Mouse (Mus musculus) splenic B cell, adult 2 months (primary cell): ENCODE results near the gene Rpl41.

ENCODE experiments used
- DNase-seq: peaks from one replicate; pipeline ENCODE4 v3.0.0-alpha.2; 2011; ENCODE audit warnings: low read depth, low spot score
- H3K27me3 ChIP-seq: 2 replicates; pipeline ENCODE4 v1.6.1; 2012; ENCODE audit warnings: mild to moderate bottlenecking, low read length, moderate library complexity, mixed read lengths; ENCODE audit not compliant: control insufficient read depth, poor library complexity, insufficient read depth, severe bottlenecking
- H3K36me3 ChIP-seq: 2 replicates; pipeline ENCODE4 v1.6.1; 2012; ENCODE audit warnings: mild to moderate bottlenecking, low read length, moderate library complexity, mixed read lengths; ENCODE audit not compliant: control insufficient read depth, poor library complexity, insufficient read depth, severe bottlenecking

Rpl41 gene

DNA sequence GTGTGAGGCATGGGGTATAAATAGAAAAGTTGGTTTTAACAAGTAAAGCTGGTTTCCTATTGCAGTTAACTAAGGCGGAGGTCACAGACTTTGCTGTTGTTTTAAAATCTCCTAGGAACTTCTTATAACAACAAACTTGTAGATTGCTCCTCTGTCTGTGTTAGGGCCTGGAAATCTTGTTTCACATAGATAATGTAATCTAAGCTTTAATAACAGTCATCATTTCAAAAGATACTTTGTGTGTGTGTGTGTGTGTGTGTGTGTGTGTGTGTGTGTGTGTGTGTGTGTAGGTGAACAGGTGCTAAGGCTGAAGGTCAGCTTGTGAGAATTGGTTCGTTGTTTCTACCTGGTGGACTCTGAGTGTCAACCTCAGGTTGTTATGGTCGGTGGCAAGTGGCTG is 45.1 kb downstream of the Rpl41 start:
- no peaks in the 10 kb centered on the region for H3K36me3 ChIP-seq
- H3K27me3 ChIP-seq: no peaks in the 10 kb centered on the region
- no peak for DNase-seq

DNA sequence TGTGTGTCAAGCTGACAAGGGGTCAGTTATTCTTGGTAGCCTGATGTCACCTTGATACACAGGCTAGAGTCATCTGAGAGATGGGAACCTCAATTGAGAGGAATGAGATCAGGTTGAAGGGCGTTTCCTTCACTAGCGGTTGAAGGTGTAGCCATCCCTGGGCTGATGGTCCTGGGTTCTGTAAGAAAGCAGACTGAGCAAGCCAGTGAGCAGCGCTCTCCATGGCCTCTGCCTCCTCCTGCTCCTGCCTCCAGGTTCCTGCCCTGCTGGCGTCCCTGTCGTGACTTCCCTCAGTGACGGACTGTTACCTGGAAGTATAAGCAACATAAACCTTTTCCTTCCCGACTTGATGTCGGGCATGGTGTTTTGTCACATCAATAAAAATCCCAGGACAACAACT is 45.6 kb downstream of the Rpl41 start:
- DNase-seq: no peak
- Histone ChIP-seq H3K27me3 (no peaks in the 10 kb centered on the region), H3K36me3 (no peaks in the 10 kb centered on the region)

DNA sequence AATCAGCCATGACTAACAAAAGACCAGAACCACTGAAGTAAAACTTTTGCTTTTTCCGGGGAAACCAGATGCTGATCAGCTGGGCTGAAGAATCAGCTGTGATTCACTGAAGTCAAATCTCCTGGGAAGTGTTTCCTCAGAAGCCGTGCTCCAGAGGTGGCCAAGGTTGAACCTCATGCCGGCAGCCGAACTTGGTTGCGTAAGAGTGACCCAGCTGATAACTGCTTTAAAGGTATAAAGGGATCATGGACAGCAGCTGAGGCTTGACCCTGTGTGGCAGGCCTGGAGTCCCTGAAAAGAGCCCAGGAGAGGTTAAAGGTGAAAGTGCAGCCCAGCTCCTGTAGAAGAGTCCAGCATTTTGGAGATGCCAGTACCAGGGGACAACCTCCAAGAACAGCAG is 46.8 kb downstream of the Rpl41 start:
- no peak for DNase-seq
- Histone ChIP-seq H3K36me3 (no peaks in the 10 kb centered on the region), H3K27me3 (no peaks in the 10 kb centered on the region)

DNA sequence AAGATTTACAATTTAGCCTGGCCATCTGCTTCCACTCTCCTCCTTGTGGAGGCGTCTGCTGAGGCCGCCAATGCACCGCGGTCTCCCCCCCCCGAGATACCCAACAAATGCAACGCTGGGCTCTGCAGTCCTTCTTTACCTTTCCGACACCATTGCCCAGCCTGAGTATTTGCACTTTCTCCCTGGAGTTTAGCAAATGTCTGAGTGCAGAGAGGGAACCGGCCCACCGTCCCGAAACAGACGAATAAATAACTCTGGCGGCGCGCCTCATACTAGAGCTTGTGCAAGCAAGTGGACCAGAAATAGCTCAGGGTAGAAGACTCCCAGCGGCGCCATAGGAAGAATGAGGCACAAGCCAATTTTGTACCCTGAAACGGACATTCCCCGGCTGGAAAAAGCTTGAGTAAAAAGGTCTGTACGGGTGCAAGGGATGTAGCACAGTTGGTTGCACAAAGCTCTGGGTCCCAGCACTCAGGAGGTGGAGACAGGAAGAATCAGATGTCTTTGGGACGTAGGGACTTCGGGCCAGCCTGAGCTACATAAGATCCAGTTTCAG is 49.9 kb downstream of the Rpl41 start:
- Histone ChIP-seq H3K36me3 (no peaks in the 10 kb centered on the region), H3K27me3 (no peaks in the 10 kb centered on the region)
- no peak for DNase-seq

DNA sequence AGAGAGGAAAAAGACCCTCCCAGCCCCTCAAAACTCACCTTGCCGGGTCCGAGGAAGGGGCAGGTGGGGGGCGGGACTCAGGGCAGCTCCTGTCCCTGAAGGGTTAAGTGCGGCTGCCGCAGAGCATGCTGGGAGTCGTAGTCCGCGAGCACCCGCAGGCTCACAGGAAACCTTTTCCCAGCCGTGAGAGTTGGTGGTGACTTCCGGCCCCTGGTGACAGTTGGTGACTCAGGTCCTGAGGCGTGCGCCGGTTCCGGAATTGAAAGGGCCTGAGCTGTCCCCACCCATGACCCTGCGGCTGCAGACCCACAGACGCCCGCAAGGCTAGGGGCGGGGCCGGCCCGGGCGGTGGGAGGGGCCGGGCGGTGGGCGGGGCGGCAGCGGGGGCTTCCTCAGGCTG is 50.5 kb downstream of the Rpl41 start, which contains the start of gene Myl6b:
Myl6b (minus strand) TSS at position 96 of the 400 bp plus-strand sequence.
- Histone ChIP-seq H3K27me3 (no peaks in the 10 kb centered on the region), H3K36me3 (no peaks in the 10 kb centered on the region)
- peak; percentile 98 for DNase-seq
